Mouse (Mus musculus) brain, embryonic 14.5 days (tissue): ENCODE measurements around the gene Nbl1.

ENCODE experiments used
- CTCF ChIP-seq: fragments of 200-500 bp; IDR thresholded peaks from 2 replicates; pipeline ENCODE4 v1.5.1; 2012; ENCODE audit warnings: inconsistent platforms, mild to moderate bottlenecking, moderate library complexity, borderline replicate concordance; ENCODE audit not compliant: insufficient read depth, insufficient read length; ENCODE audit errors: extremely low read depth
- POLR2A ChIP-seq: fragments of 200-500 bp; IDR thresholded peaks from 2 replicates; pipeline ENCODE4 v1.6.1; 2012; ENCODE audit warnings: mild to moderate bottlenecking, inconsistent platforms, borderline replicate concordance; ENCODE audit not compliant: poor library complexity, insufficient read depth, insufficient read length, severe bottlenecking; ENCODE audit errors: extremely low read depth

DNA sequence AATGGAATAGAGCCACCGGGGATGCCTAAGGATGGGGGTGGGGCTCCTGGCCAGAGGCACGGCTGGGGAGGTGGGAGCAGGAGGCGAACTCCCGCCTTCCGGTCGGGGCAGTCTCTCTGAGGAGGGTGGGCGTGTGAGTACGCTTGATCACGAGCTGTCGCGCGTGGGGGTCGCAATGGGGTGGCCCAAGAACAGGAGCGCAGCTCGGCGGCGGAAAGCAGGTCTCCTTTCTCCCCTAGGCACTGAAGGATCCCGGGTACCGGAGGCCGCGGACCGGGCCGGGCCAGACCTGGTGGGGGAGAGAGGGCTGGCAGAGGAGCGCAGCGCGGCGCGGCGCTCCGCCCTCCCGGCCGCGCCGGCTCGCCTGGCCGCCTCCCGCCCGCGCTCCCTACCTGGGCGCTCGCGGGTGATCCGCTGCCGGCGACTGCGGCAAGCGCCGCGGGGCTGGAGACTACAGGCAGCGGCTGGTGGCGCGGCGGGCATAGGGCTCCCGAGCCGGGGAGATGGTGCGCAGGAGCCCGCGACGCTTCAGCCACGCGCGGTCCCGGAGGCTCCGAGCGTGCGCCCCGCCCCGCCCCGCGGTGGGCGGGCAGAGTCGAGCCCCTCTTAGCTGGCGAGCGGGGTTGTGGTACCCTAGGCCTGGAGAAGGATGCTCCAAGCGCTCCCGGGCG lies 17.6 kb downstream of the Nbl1 start, which contains the start of gene Htr6:
- no peak for TF ChIP-seq POLR2A
- TF ChIP-seq CTCF, result no peak
